Comparison of ENCODE assay signal across 8 mouse cellular contexts in the genomic region with DNA sequence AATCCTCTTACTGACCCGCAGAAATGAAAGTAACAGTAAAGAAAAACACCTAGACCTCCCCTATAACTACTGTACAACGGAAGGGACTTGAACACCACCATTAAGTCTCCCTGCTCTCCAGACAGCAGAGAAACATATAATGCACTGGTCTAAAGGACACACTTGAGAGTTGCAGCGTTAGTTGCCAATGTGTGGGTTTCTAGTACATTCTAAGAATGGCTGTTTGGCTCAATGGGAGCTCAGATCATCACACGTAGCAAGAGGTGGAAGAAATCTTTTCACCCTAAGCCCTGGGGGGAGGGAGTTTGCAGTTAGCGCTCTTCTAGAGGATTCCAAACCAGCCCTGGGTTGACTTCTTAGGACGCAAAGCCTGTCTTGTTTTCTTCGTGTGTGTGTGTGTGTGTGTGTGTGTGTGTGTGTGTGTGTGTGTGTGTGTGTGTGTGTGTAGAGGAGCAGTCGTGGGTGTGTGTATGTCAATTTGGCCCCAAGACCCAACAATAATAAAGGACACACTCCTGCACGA. TPM values are rescaled to one million over a fixed set of nuclear protein-coding genes. Genes with fewer than 3 reads are reported as not detected.
DNase-seq lines count a peak whose midpoint lies in the region; ATAC-seq lines count a peak whose summit lies in the region.
"Had no signal": no experiment of that assay in that cellular context is flagged by ENCODE, and none has a peak within 500 bp of the region (broad histone marks: within the 10 kb centered on the region; RNA-seq: fewer than 3 reads in every experiment).

No protein-coding gene starts in this region.

- peaks cover 38% of the 10 kb centered on the region for H3K4me1 ChIP-seq in megakaryocyte, embryonic 14.5 days
- H3K4me1 ChIP-seq in forebrain, embryonic 12.5 days, result peaks cover 45% of the 10 kb centered on the region
- peaks cover 44% of the 10 kb centered on the region for H3K4me1 ChIP-seq in limb, embryonic 12.5 days (replicated peaks)
- H3K4me1 ChIP-seq in stomach, embryonic 15.5 days, result peaks cover 32% of the 10 kb centered on the region

- H3K4me3 ChIP-seq in megakaryocyte, embryonic 14.5 days (replicated peaks), result peak overlapping the region; percentile 78
- peak overlapping the region; percentile 60 for H3K4me3 ChIP-seq in forebrain, embryonic 12.5 days (replicated peaks)
- H3K4me3 ChIP-seq in limb, embryonic 12.5 days (replicated peaks), result peak overlapping the region; percentile 60
- H3K4me3 ChIP-seq in stomach, embryonic 15.5 days (replicated peaks), result peak overlapping the region; percentile 51

- peaks cover 8% of the 10 kb centered on the region; the same call in 1 of the 2 replicates for H3K9me3 ChIP-seq in megakaryocyte, embryonic 14.5 days
- H3K9me3 ChIP-seq in forebrain, embryonic 12.5 days, result no peaks in the 10 kb centered on the region
- no peaks in the 10 kb centered on the region for H3K9me3 ChIP-seq in limb, embryonic 12.5 days
- no peaks in the 10 kb centered on the region for H3K9me3 ChIP-seq in stomach, embryonic 15.5 days

- H3K36me3 ChIP-seq in megakaryocyte, embryonic 14.5 days (replicated peaks; ENCODE audit: low read length), result no peaks in the 10 kb centered on the region
- no peaks in the 10 kb centered on the region for H3K36me3 ChIP-seq in forebrain, embryonic 12.5 days (replicated peaks)
- no peaks in the 10 kb centered on the region for H3K36me3 ChIP-seq in limb, embryonic 12.5 days
- no peaks in the 10 kb centered on the region for H3K36me3 ChIP-seq in stomach, embryonic 15.5 days

- H3K27me3 ChIP-seq in megakaryocyte, embryonic 14.5 days (replicated peaks), result peaks cover 97% of the 10 kb centered on the region
- peaks cover 80% of the 10 kb centered on the region for H3K27me3 ChIP-seq in forebrain, embryonic 12.5 days
- H3K27me3 ChIP-seq in limb, embryonic 12.5 days, result peaks cover 82% of the 10 kb centered on the region
- peaks cover 59% of the 10 kb centered on the region for H3K27me3 ChIP-seq in stomach, embryonic 15.5 days (replicated peaks)

- H3K4me2 ChIP-seq in forebrain, embryonic 12.5 days, result peak overlapping the region; percentile 91
- peak overlapping the region; percentile 95 for H3K4me2 ChIP-seq in limb, embryonic 12.5 days
- H3K4me2 ChIP-seq in stomach, embryonic 15.5 days, result peak overlapping the region; percentile 98

- WGBS in forebrain, embryonic 12.5 days, result 2% methylated on average over 9 of the region's 9 CpGs
- WGBS in limb, embryonic 12.5 days, result 2% methylated on average over 9 of the region's 9 CpGs
- 16% methylated on average over 9 of the region's 9 CpGs for WGBS in stomach, embryonic 15.5 days

- no peak overlapping the region for H3K27ac ChIP-seq in forebrain, embryonic 12.5 days
- no peak overlapping the region for H3K27ac ChIP-seq in limb, embryonic 12.5 days
- H3K27ac ChIP-seq in stomach, embryonic 15.5 days, result no peak overlapping the region

- DNase-seq in cerebellum, adult 11-12 months, result no peak
- DNase-seq in gastrocnemius, postnatal 10 days, result no peak

- H3K9ac ChIP-seq in forebrain, embryonic 12.5 days, result no peak overlapping the region
- peak overlapping the region; percentile 45; the same call in 1 of the 2 replicates for H3K9ac ChIP-seq in limb, embryonic 12.5 days (replicated peaks)
- no peak overlapping the region for H3K9ac ChIP-seq in stomach, embryonic 15.5 days

- ATAC-seq in megakaryocyte, adult 5-6 weeks (ENCODE audit: poor library complexity, severe bottlenecking), result no peak
- no peak for ATAC-seq in forebrain, embryonic 12.5 days (ENCODE audit: low FRiP score)
- no peak for ATAC-seq in limb, embryonic 12.5 days (ENCODE audit: insufficient number of reproducible peaks, insufficient read depth, low FRiP score, low TSS enrichment, low read depth)
- ATAC-seq in stomach, embryonic 15.5 days (ENCODE audit: insufficient read depth, low FRiP score, low read depth), result no peak

RNA-seq across cellular contexts. Expression of gene Mafb, which starts 2.7 kb away (rescaled TPM):
- polyA plus RNA-seq in megakaryocyte, embryonic 14.5 days (2012; ENCODE audit: insufficient read depth, low replicate concordance), result 7.6 and 26.8 TPM in 2 replicates
- 15.3 and 17.5 TPM in 2 replicates for total RNA-seq in megakaryocyte, adult 5-6 weeks (2015)
- 6.4 and 8.1 TPM in 2 replicates for total RNA-seq in megakaryocyte, adult 5-6 weeks (2017)
- 7.5 and 7.8 TPM in 2 replicates for polyA plus RNA-seq in forebrain, embryonic 12.5 days (2016; fragmentation: Nextera tagmentation; extraction: Ambion mirVana)
- polyA plus RNA-seq in limb, embryonic 12.5 days (2016; fragmentation: Nextera tagmentation; extraction: Ambion mirVana), result 9.1 and 10.3 TPM in 2 replicates
- polyA plus RNA-seq in stomach, embryonic 15.5 days (2015; fragmentation: Nextera tagmentation; extraction: Ambion mirVana), result 9.2 and 11.2 TPM in 2 replicates
- 10 to 100 TPM; 21.8 to 22.3 TPM for total RNA-seq in gastrocnemius, postnatal 10 days (2021)

RNA-seq across cellular contexts. Expression of gene Gm826, which starts 30.2 kb away (rescaled TPM):
- not detected in 2 replicates for polyA plus RNA-seq in megakaryocyte, embryonic 14.5 days (2012; ENCODE audit: insufficient read depth, low replicate concordance)
- 0.78 and 1.2 TPM in 2 replicates for total RNA-seq in megakaryocyte, adult 5-6 weeks (2015)
- not detected in 2 replicates for total RNA-seq in megakaryocyte, adult 5-6 weeks (2017)
- polyA plus RNA-seq in forebrain, embryonic 12.5 days (2016; fragmentation: Nextera tagmentation; extraction: Ambion mirVana), result 0.38 TPM in 1 of 2 replicates, not detected in the other
- polyA plus RNA-seq in limb, embryonic 12.5 days (2016; fragmentation: Nextera tagmentation; extraction: Ambion mirVana), result not detected in 2 replicates
- polyA plus RNA-seq in stomach, embryonic 15.5 days (2015; fragmentation: Nextera tagmentation; extraction: Ambion mirVana), result 4.9 and 5.0 TPM in 2 replicates
- total RNA-seq in gastrocnemius, postnatal 10 days (2021), result 1 to 10 TPM in 1 of 2 experiments, under 1 TPM in 1; 0.45 to 1.2 TPM
- total RNA-seq: neutrophil, adult 5-6 weeks had no signal
